Mouse (Mus musculus) MEL (cell line): ENCODE measurements at regions not wholly inside any gene's neighbourhood (a gene's known extent, or its start where the extent isn't known, plus 50 kb on each side); places are given as distances from the start of the nearest gene placed in this dataset.

Experiments used
- DNase-seq: peaks from one replicate; pipeline ENCODE4 v3.0.0; 2011; ENCODE audit warnings: low read depth, low spot score
- H3K27ac ChIP-seq: 2 replicates; pipeline ENCODE4 v1.5.1; 2012; ENCODE audit warnings: low read depth, mild to moderate bottlenecking, control low read depth, low read length, moderate library complexity; ENCODE audit not compliant: control insufficient read depth
- H3K27me3 ChIP-seq, 2 experiments: fragments of 150-350 bp in 1 of 2; sonication (generic) in 1 of 2; 2 replicates each; pipeline ENCODE4 v1.6.1; 2012; ENCODE audit warnings: low read length in 2 of 2, mild to moderate bottlenecking in 2 of 2, improper control_type of control experiment in 1 of 2, moderate library complexity in 1 of 2; ENCODE audit not compliant: insufficient read depth in 2 of 2, control insufficient read depth in 1 of 2
- H3K36me3 ChIP-seq, 2 experiments: 2 replicates each; pipeline ENCODE4 v1.6.1; 2012 to 2014; ENCODE audit warnings: low read length in 2 of 2, improper control_type of control experiment in 1 of 2, inconsistent platforms in 1 of 2, mild to moderate bottlenecking in 1 of 2; ENCODE audit not compliant: insufficient read depth in 2 of 2, control insufficient read depth in 1 of 2
- H3K4me1 ChIP-seq, 2 experiments: fragments of 150-350 bp in 1 of 2; sonication (generic) in 1 of 2; 2 replicates each; pipeline ENCODE4 v1.6.1; 2012; ENCODE audit warnings: low read length in 2 of 2, improper control_type of control experiment in 1 of 2, mild to moderate bottlenecking in 1 of 2; ENCODE audit not compliant: insufficient read depth in 2 of 2, control insufficient read depth in 1 of 2
- H3K4me3 ChIP-seq, 2 experiments: fragments of 150-350 bp in 1 of 2; sonication (generic) in 1 of 2; 2 replicates each; pipeline ENCODE4 v1.5.1; 2012; ENCODE audit warnings: low read depth in 2 of 2, low read length in 2 of 2, mild to moderate bottlenecking in 2 of 2, moderate library complexity in 2 of 2, control low read depth in 1 of 2, improper control_type of control experiment in 1 of 2; ENCODE audit not compliant: control insufficient read depth in 1 of 2, insufficient read depth in 1 of 2
- H3K79me2 ChIP-seq: 2 replicates; pipeline ENCODE4 v1.6.1; 2012; ENCODE audit warnings: mild to moderate bottlenecking, low read length, moderate library complexity; ENCODE audit not compliant: control insufficient read depth, poor library complexity, insufficient read depth
- H3K9ac ChIP-seq: 2 replicates; pipeline ENCODE4 v1.6.1; 2012; ENCODE audit warnings: low read depth, mild to moderate bottlenecking, control low read depth, low read length, moderate library complexity; ENCODE audit not compliant: control insufficient read depth, poor library complexity, severe bottlenecking
- H3K9me3 ChIP-seq: fragments of 150-350 bp; sonication (generic); replicated peaks from 2 replicates; pipeline ENCODE4 v1.6.1; 2012; ENCODE audit warnings: mild to moderate bottlenecking, low read length, improper control_type of control experiment, moderate library complexity; ENCODE audit not compliant: insufficient read depth
- BHLHE40 ChIP-seq: IDR thresholded peaks from 2 replicates; pipeline ENCODE4 v1.6.1; 2012; ENCODE audit warnings: low read depth, mild to moderate bottlenecking, inconsistent platforms, low read length, improper control_type of control experiment, borderline replicate concordance
- CHD1 ChIP-seq: IDR thresholded peaks from 2 replicates; pipeline ENCODE4 v1.6.1; 2012; ENCODE audit warnings: low read depth, mild to moderate bottlenecking, inconsistent platforms, low read length, improper control_type of control experiment
- CHD2 ChIP-seq: IDR thresholded peaks from 2 replicates; pipeline ENCODE4 v1.6.1; 2011; ENCODE audit warnings: low read length, improper control_type of control experiment
- GATA1 ChIP-seq: IDR thresholded peaks from 2 replicates; pipeline ENCODE4 v1.6.1; 2011; ENCODE audit warnings: low read depth, low read length, improper control_type of control experiment
- HCFC1 ChIP-seq: IDR thresholded peaks from 2 replicates; pipeline ENCODE4 v1.6.1; 2012; ENCODE audit warnings: low read depth, mild to moderate bottlenecking, inconsistent platforms, low read length, improper control_type of control experiment, moderate library complexity
- JUND ChIP-seq: IDR thresholded peaks from 2 replicates; pipeline ENCODE4 v1.6.1; 2011; ENCODE audit warnings: low read depth, mild to moderate bottlenecking, improper control_type of control experiment, low read length
- KAT2A ChIP-seq: conservative IDR thresholded peaks from 2 replicates; pipeline ENCODE4 v1.6.1; 2012; ENCODE audit warnings: low read depth, low read length, improper control_type of control experiment, inconsistent platforms
- MAX ChIP-seq: IDR thresholded peaks from 2 replicates; pipeline ENCODE4 v1.6.1; 2011; ENCODE audit warnings: low read length, improper control_type of control experiment
- MAZ ChIP-seq: IDR thresholded peaks from 2 replicates; pipeline ENCODE4 v1.6.1; 2012; ENCODE audit warnings: low read depth, mild to moderate bottlenecking, inconsistent platforms, low read length, improper control_type of control experiment
- MEF2A ChIP-seq: IDR thresholded peaks from 2 replicates; pipeline ENCODE4 v1.6.1; 2014; ENCODE audit warnings: low read depth, mild to moderate bottlenecking, inconsistent platforms, low read length, improper control_type of control experiment; ENCODE audit not compliant: poor library complexity, insufficient replicate concordance, severe bottlenecking; ENCODE audit errors: extremely low read depth
- MXI1 ChIP-seq: IDR thresholded peaks from 2 replicates; pipeline ENCODE4 v1.6.1; 2011; ENCODE audit warnings: mild to moderate bottlenecking, low read depth, low read length, improper control_type of control experiment
- MYC ChIP-seq: IDR thresholded peaks from 2 replicates; pipeline ENCODE4 v1.6.1; 2011; ENCODE audit warnings: low read depth, mild to moderate bottlenecking, low read length, improper control_type of control experiment, moderate library complexity
- NELFE ChIP-seq: IDR thresholded peaks from 2 replicates; pipeline ENCODE4 v1.6.1; 2011; ENCODE audit warnings: low read depth, low read length, improper control_type of control experiment
- POLR2A ChIP-seq, 2 experiments: IDR thresholded peaks; 2 replicates each; pipeline ENCODE4 v1.6.1; 2011 to 2012; ENCODE audit warnings: low read length in 2 of 2, mild to moderate bottlenecking in 2 of 2, control low read depth in 1 of 2, improper control_type of control experiment in 1 of 2, low read depth in 1 of 2, moderate library complexity in 1 of 2; ENCODE audit not compliant: control insufficient read depth in 1 of 2, insufficient read depth in 1 of 2, poor library complexity in 1 of 2
- POLR2AphosphoS2 ChIP-seq: IDR thresholded peaks from 2 replicates; pipeline ENCODE4 v1.6.1; 2011; ENCODE audit warnings: low read length, improper control_type of control experiment
- POLR2AphosphoS5 ChIP-seq: IDR thresholded peaks from 2 replicates; pipeline ENCODE4 v1.6.1; 2012; ENCODE audit warnings: low read depth, borderline replicate concordance, mild to moderate bottlenecking, inconsistent platforms, low read length, moderate library complexity, mixed read lengths
- SIN3A ChIP-seq: IDR thresholded peaks from 2 replicates; pipeline ENCODE4 v1.6.1; 2012; ENCODE audit warnings: low read length, improper control_type of control experiment, inconsistent platforms
- TAL1 ChIP-seq: IDR thresholded peaks from 2 replicates; pipeline ENCODE4 v1.6.1; 2012; ENCODE audit warnings: mild to moderate bottlenecking, inconsistent platforms, low read length, moderate library complexity, mixed read lengths
- TCF12 ChIP-seq: IDR thresholded peaks from 2 replicates; pipeline ENCODE4 v1.6.1; 2014; ENCODE audit warnings: low read depth, mild to moderate bottlenecking, inconsistent platforms, low read length, improper control_type of control experiment, moderate library complexity
- USF2 ChIP-seq, 2 experiments: IDR thresholded peaks; 2 replicates each; pipeline ENCODE4 v1.6.1; 2011 to 2012; ENCODE audit warnings: improper control_type of control experiment in 2 of 2, low read length in 2 of 2, borderline replicate concordance in 1 of 2, inconsistent platforms in 1 of 2, low read depth in 1 of 2, mild to moderate bottlenecking in 1 of 2; ENCODE audit not compliant: insufficient read depth in 1 of 2
- ZMIZ1 ChIP-seq: IDR thresholded peaks from 2 replicates; pipeline ENCODE4 v1.6.1; 2012; ENCODE audit warnings: low read depth, mild to moderate bottlenecking, inconsistent platforms, low read length, improper control_type of control experiment, moderate library complexity

- H3K4me1 ChIP-seq: peaks cover 0 to 9% of the 10 kb centered on the region in 2 experiments; a peak in 2 of 4 replicates
- H3K9me3 ChIP-seq: no peaks in the 10 kb centered on the region
- peaks cover 0 to 6% of the 10 kb centered on the region in 2 experiments; a peak in 2 of 4 replicates for H3K36me3 ChIP-seq
- no peak for DNase-seq
- TF ChIP-seq MAX (no peak), BHLHE40 (no peak), MYC (no peak), TCF12 (no peak), GATA1 (no peak), POLR2AphosphoS5 (no peak), MEF2A (no peak), KAT2A (no peak), USF2 (IDR thresholded peaks at IDR 0.05; ENCODE audit: borderline replicate concordance in 1 of 2, insufficient read depth in 1 of 2, low read depth in 1 of 2, low read length in 2 of 2) (no peak), JUND (no peak), CHD1 (no peak)
- H3K27ac ChIP-seq: no peak overlapping the region
- H3K79me2 ChIP-seq: no peaks in the 10 kb centered on the region
- no peaks in the 10 kb centered on the region; a peak in 1 of 4 replicates for H3K27me3 ChIP-seq
- no peak overlapping the region for H3K4me3 ChIP-seq
- no peak overlapping the region for H3K9ac ChIP-seq
Observed at GRCm38 (mm10) chr9:47401511-47401910, 128.5 kb upstream of the Cadm1 start.

- Histone ChIP-seq H3K27me3 (peaks cover 0 to 2% of the 10 kb centered on the region in 2 experiments; a peak in 1 of 4 replicates), H3K79me2 (no peaks in the 10 kb centered on the region), H3K4me3 (no peak overlapping the region), H3K36me3 (peaks cover 0 to 6% of the 10 kb centered on the region in 2 experiments; a peak in 2 of 4 replicates), H3K27ac (no peak overlapping the region), H3K9ac (no peak overlapping the region), H3K4me1 (peaks cover 0 to 9% of the 10 kb centered on the region in 2 experiments; a peak in 2 of 4 replicates), H3K9me3 (no peaks in the 10 kb centered on the region)
- DNase-seq: no peak
- TF ChIP-seq MAZ (no peak), HCFC1 (no peak), POLR2A (IDR thresholded peaks at IDR 0.05; ENCODE audit: control insufficient read depth in 1 of 2, insufficient read depth in 1 of 2, low read depth in 1 of 2, low read length in 2 of 2, poor library complexity in 1 of 2) (no peak), SIN3A (no peak), ZMIZ1 (no peak), MXI1 (no peak), MEF2A (no peak), POLR2AphosphoS2 (no peak), CHD2 (no peak), NELFE (no peak), TCF12 (no peak), TAL1 (no peak)
Observed at GRCm38 (mm10) chr9:47403317-47403716, 126.7 kb upstream of the Cadm1 start.
